Mouse (Mus musculus): Measurements from ENCODE around the gene Sh2d1b2.
"Not testable (repeated sequence)": the region's sequence is repeated elsewhere in the genome, so short reads cannot be mapped to it uniquely, and the experiment has no call there.

Gene Sh2d1b2

GRCm38 (mm10) chr1:170232688-170233087 is at the start of gene Sh2d1b2:
Gene Sh2d1b2 (plus strand): TSS chr1:170232749.
- DNase-seq (ENCODE audit: low read depth in 2 of 2, low spot score in 2 of 2) = not testable (repeated sequence)

GRCm38 (mm10) chr1:170185137-170185536 is 47.4 kb upstream of the Sh2d1b2 start:
- no peak for DNase-seq (ENCODE audit: low read depth in 2 of 2, low spot score in 2 of 2)

- DNase-seq (ENCODE audit: low read depth in 2 of 2, low spot score in 2 of 2) = no peak
Measured at GRCm38 (mm10) chr1:170186531-170186930, 46.0 kb upstream of the Sh2d1b2 start.

- DNase-seq (ENCODE audit: low read depth in 2 of 2, low spot score in 2 of 2) = no peak
Measured at GRCm38 (mm10) chr1:170188601-170189000, 43.9 kb upstream of the Sh2d1b2 start.

GRCm38 (mm10) chr1:170190225-170190624 is 42.3 kb upstream of the Sh2d1b2 start:
- no peak for DNase-seq (ENCODE audit: low read depth in 2 of 2, low spot score in 2 of 2)

GRCm38 (mm10) chr1:170191925-170192324 is 40.6 kb upstream of the Sh2d1b2 start:
- DNase-seq (ENCODE audit: low read depth in 2 of 2, low spot score in 2 of 2) = no peak

GRCm38 (mm10) chr1:170196211-170196610 is 36.3 kb upstream of the Sh2d1b2 start:
- no peak for DNase-seq (ENCODE audit: low read depth in 2 of 2, low spot score in 2 of 2)

- no peak for DNase-seq (ENCODE audit: low read depth in 2 of 2, low spot score in 2 of 2)
Measured at GRCm38 (mm10) chr1:170200379-170200778, 32.2 kb upstream of the Sh2d1b2 start.

- DNase-seq (ENCODE audit: low read depth in 2 of 2, low spot score in 2 of 2) = no peak
Measured at GRCm38 (mm10) chr1:170206395-170206794, 26.2 kb upstream of the Sh2d1b2 start.

GRCm38 (mm10) chr1:170213181-170213879 is 19.2 kb upstream of the Sh2d1b2 start:
- DNase-seq (ENCODE audit: low read depth in 2 of 2, low spot score in 2 of 2) = no peak

- DNase-seq (ENCODE audit: low read depth in 2 of 2, low spot score in 2 of 2) = no peak
Measured at GRCm38 (mm10) chr1:170214383-170214756, 18.2 kb upstream of the Sh2d1b2 start.

GRCm38 (mm10) chr1:170214757-170215522 is 17.6 kb upstream of the Sh2d1b2 start, which contains the start of gene Uhmk1:
Gene Uhmk1 (minus strand): TSS chr1:170215397.
- DNase-seq (ENCODE audit: low read depth in 2 of 2, low spot score in 2 of 2) = peak; percentile 71 to 83

- DNase-seq (ENCODE audit: low read depth in 2 of 2, low spot score in 2 of 2) = no peak
Measured at GRCm38 (mm10) chr1:170215590-170215989, 17.0 kb upstream of the Sh2d1b2 start.

- DNase-seq (ENCODE audit: low read depth in 2 of 2, low spot score in 2 of 2) = peak in 1 of 2 experiments; percentile 32
Measured at GRCm38 (mm10) chr1:170218091-170218884, 14.3 kb upstream of the Sh2d1b2 start.

- no peak for DNase-seq (ENCODE audit: low read depth in 2 of 2, low spot score in 2 of 2)
Measured at GRCm38 (mm10) chr1:170220351-170220750, 12.2 kb upstream of the Sh2d1b2 start.

GRCm38 (mm10) chr1:170223276-170223675 is 9.3 kb upstream of the Sh2d1b2 start:
- DNase-seq (ENCODE audit: low read depth in 2 of 2, low spot score in 2 of 2) = no peak

GRCm38 (mm10) chr1:170245016-170245415 is 12.5 kb downstream of the Sh2d1b2 start:
- no peak for DNase-seq (ENCODE audit: low read depth in 2 of 2, low spot score in 2 of 2)

GRCm38 (mm10) chr1:170254893-170255559 is 22.5 kb downstream of the Sh2d1b2 start:
- no peak for DNase-seq (ENCODE audit: low read depth in 2 of 2, low spot score in 2 of 2)

- DNase-seq (ENCODE audit: low read depth in 2 of 2, low spot score in 2 of 2) = peak; percentile 65 to 73
Measured at GRCm38 (mm10) chr1:170255560-170255910, 23.0 kb downstream of the Sh2d1b2 start.

GRCm38 (mm10) chr1:170270281-170270680 is 37.7 kb downstream of the Sh2d1b2 start:
- DNase-seq (ENCODE audit: low read depth in 2 of 2, low spot score in 2 of 2) = no peak

GRCm38 (mm10) chr1:170270696-170271095 is 38.1 kb downstream of the Sh2d1b2 start:
- no peak for DNase-seq (ENCODE audit: low read depth in 2 of 2, low spot score in 2 of 2)
